Mouse (Mus musculus) CH12.LX (cell line): Measurements from ENCODE around the gene Gm8439. TPM values are rescaled to one million over a fixed set of nuclear protein-coding genes. Genes with fewer than 3 reads are reported as not detected.

Experiments used
- DNase-seq: peaks from one replicate; pipeline ENCODE4 v3.0.0-alpha.2; 2013; ENCODE audit errors: extremely low read depth
- H3K27ac ChIP-seq: 2 replicates; pipeline ENCODE4 v1.5.1; 2012; ENCODE audit warnings: low read depth, mild to moderate bottlenecking, control low read depth, moderate library complexity; ENCODE audit not compliant: insufficient read depth
- H3K27me3 ChIP-seq: replicated peaks from 2 replicates; pipeline ENCODE3; 2012; ENCODE audit warnings: inconsistent platforms
- H3K36me3 ChIP-seq, 2 experiments: replicated peaks in 1 of 2; 2 replicates each; pipeline versions ENCODE3 to v1.6.1; 2012; ENCODE audit warnings: inconsistent platforms in 1 of 2, low read length in 1 of 2, mild to moderate bottlenecking in 1 of 2, mixed read lengths in 1 of 2, moderate library complexity in 1 of 2; ENCODE audit not compliant: control insufficient read depth in 1 of 2, insufficient read depth in 1 of 2
- H3K4me1 ChIP-seq, 2 experiments: 2 replicates each; pipeline ENCODE4 v1.6.1; 2012; ENCODE audit warnings: inconsistent platforms in 1 of 2, moderate library complexity in 1 of 2; ENCODE audit not compliant: insufficient read depth in 2 of 2, control insufficient read depth in 1 of 2
- H3K4me2 ChIP-seq: 2 replicates; pipeline ENCODE4 v1.6.1; 2012; ENCODE audit warnings: low read depth, mild to moderate bottlenecking, control low read depth; ENCODE audit not compliant: poor library complexity, insufficient read depth, severe bottlenecking
- H3K4me3 ChIP-seq, 3 experiments: fragments of 150-350 bp in 1 of 3; sonication (generic) in 1 of 3; replicated peaks in 1 of 3; 2 replicates each; pipeline versions ENCODE3 to v1.5.1; 2011 to 2012; ENCODE audit warnings: low read depth in 2 of 3, low read length in 2 of 3, mild to moderate bottlenecking in 2 of 3, moderate library complexity in 2 of 3, control low read depth in 1 of 3, improper control_type of control experiment in 1 of 3, inconsistent platforms in 1 of 3, mixed read lengths in 1 of 3; ENCODE audit not compliant: poor library complexity in 1 of 3
- H3K79me2 ChIP-seq: replicated peaks from 2 replicates; pipeline ENCODE4 v1.6.1; 2012; ENCODE audit warnings: mild to moderate bottlenecking, moderate library complexity; ENCODE audit not compliant: control insufficient read depth, poor library complexity, insufficient read depth, severe bottlenecking; ENCODE audit errors: extremely low read depth
- H3K9ac ChIP-seq: 2 replicates; pipeline ENCODE4 v1.6.1; 2012; ENCODE audit warnings: low read depth, mild to moderate bottlenecking, control low read depth, moderate library complexity; ENCODE audit not compliant: insufficient read depth
- H3K9me3 ChIP-seq: replicated peaks from 2 replicates; pipeline ENCODE3; 2012; ENCODE audit warnings: low read length, inconsistent platforms, mixed read lengths
- BHLHE40 ChIP-seq: IDR thresholded peaks from 2 replicates; pipeline ENCODE4 v1.6.1; 2011; ENCODE audit warnings: mild to moderate bottlenecking, low read depth, low read length, improper control_type of control experiment
- CHD1 ChIP-seq: IDR thresholded peaks from 2 replicates; pipeline ENCODE4 v1.6.1; 2012; ENCODE audit warnings: low read depth, low read length, improper control_type of control experiment, inconsistent platforms
- CHD2 ChIP-seq: IDR thresholded peaks from 2 replicates; pipeline ENCODE4 v1.6.1; 2011; ENCODE audit warnings: low read length, improper control_type of control experiment
- CTCF ChIP-seq, 2 experiments: IDR thresholded peaks in 1 of 2; conservative IDR thresholded peaks in 1 of 2; 2 replicates each; pipeline ENCODE4 v1.5.1; 2011 to 2012; ENCODE audit warnings: low read depth in 2 of 2, low read length in 2 of 2, improper control_type of control experiment in 1 of 2, inconsistent platforms in 1 of 2, mild to moderate bottlenecking in 1 of 2, moderate library complexity in 1 of 2
- E2F4 ChIP-seq: IDR thresholded peaks from 2 replicates; pipeline ENCODE4 v1.6.1; 2011; ENCODE audit warnings: low read depth, low read length, improper control_type of control experiment; ENCODE audit not compliant: insufficient replicate concordance
- ELF1 ChIP-seq: IDR thresholded peaks from 2 replicates; pipeline ENCODE4 v1.6.1; 2014; ENCODE audit warnings: low read depth, mild to moderate bottlenecking, inconsistent platforms, low read length, improper control_type of control experiment
- EP300 ChIP-seq: IDR thresholded peaks from 2 replicates; pipeline ENCODE4 v1.6.1; 2011; ENCODE audit warnings: low read length, improper control_type of control experiment
- ETS1 ChIP-seq: conservative IDR thresholded peaks from 2 replicates; pipeline ENCODE4 v1.6.1; 2012; ENCODE audit warnings: low read depth, mild to moderate bottlenecking, inconsistent platforms, low read length, improper control_type of control experiment, moderate library complexity
- GABPA ChIP-seq: IDR thresholded peaks from 2 replicates; pipeline ENCODE4 v1.6.1; 2012; ENCODE audit warnings: low read depth, low read length, improper control_type of control experiment, inconsistent platforms; ENCODE audit not compliant: insufficient replicate concordance
- HCFC1 ChIP-seq: IDR thresholded peaks from 2 replicates; pipeline ENCODE4 v1.6.1; 2012; ENCODE audit warnings: low read depth, mild to moderate bottlenecking, inconsistent platforms, low read length, improper control_type of control experiment
- IRF4 ChIP-seq: IDR thresholded peaks from 2 replicates; pipeline ENCODE4 v1.6.1; 2014; ENCODE audit warnings: low read depth, mild to moderate bottlenecking, inconsistent platforms, low read length, improper control_type of control experiment
- JUN ChIP-seq: IDR thresholded peaks from 2 replicates; pipeline ENCODE4 v1.6.1; 2011; ENCODE audit warnings: low read depth, mild to moderate bottlenecking, low read length, improper control_type of control experiment, moderate library complexity; ENCODE audit not compliant: insufficient read depth
- JUND ChIP-seq: conservative IDR thresholded peaks from 2 replicates; pipeline ENCODE4 v1.6.1; 2011; ENCODE audit warnings: low read depth, low read length, improper control_type of control experiment
- KAT2A ChIP-seq: IDR thresholded peaks from 2 replicates; pipeline ENCODE4 v1.6.1; 2012; ENCODE audit warnings: low read length, improper control_type of control experiment, inconsistent platforms; ENCODE audit not compliant: insufficient replicate concordance
- MAFK ChIP-seq: IDR thresholded peaks from 2 replicates; pipeline ENCODE4 v1.6.1; 2011; ENCODE audit warnings: low read length, improper control_type of control experiment; ENCODE audit not compliant: insufficient replicate concordance
- MAX ChIP-seq: IDR thresholded peaks from 2 replicates; pipeline ENCODE4 v1.6.1; 2011; ENCODE audit warnings: low read length, improper control_type of control experiment
- MAZ ChIP-seq: IDR thresholded peaks from 2 replicates; pipeline ENCODE4 v1.6.1; 2012; ENCODE audit warnings: low read depth, mild to moderate bottlenecking, inconsistent platforms, low read length, improper control_type of control experiment, moderate library complexity
- MEF2A ChIP-seq: IDR thresholded peaks from 2 replicates; pipeline ENCODE4 v1.6.1; 2014; ENCODE audit warnings: low read depth, mild to moderate bottlenecking, inconsistent platforms, low read length, improper control_type of control experiment, borderline replicate concordance
- MXI1 ChIP-seq: IDR thresholded peaks from 2 replicates; pipeline ENCODE4 v1.6.1; 2011; ENCODE audit warnings: mild to moderate bottlenecking, low read depth, low read length, improper control_type of control experiment
- MYC ChIP-seq: IDR thresholded peaks from 2 replicates; pipeline ENCODE4 v1.6.1; 2011; ENCODE audit warnings: low read depth, mild to moderate bottlenecking, improper control_type of control experiment, low read length
- NELFE ChIP-seq: IDR thresholded peaks from 2 replicates; pipeline ENCODE4 v1.6.1; 2011; ENCODE audit warnings: low read depth, low read length, improper control_type of control experiment
- NRF1 ChIP-seq: IDR thresholded peaks from 2 replicates; pipeline ENCODE4 v1.6.1; 2014; ENCODE audit warnings: low read depth, mild to moderate bottlenecking, inconsistent platforms, low read length, improper control_type of control experiment, moderate library complexity
- PAX5 ChIP-seq: IDR thresholded peaks from 2 replicates; pipeline ENCODE4 v1.6.1; 2012; ENCODE audit warnings: low read length, inconsistent platforms, mixed read lengths
- POLR2A ChIP-seq: IDR thresholded peaks from 2 replicates; pipeline ENCODE4 v1.6.1; 2011; ENCODE audit warnings: low read depth, mild to moderate bottlenecking, improper control_type of control experiment, low read length
- POLR2AphosphoS2 ChIP-seq: IDR thresholded peaks from 2 replicates; pipeline ENCODE4 v1.6.1; 2011; ENCODE audit warnings: low read depth, low read length, improper control_type of control experiment
- RAD21 ChIP-seq: IDR thresholded peaks from 2 replicates; pipeline ENCODE4 v1.6.1; 2011; ENCODE audit warnings: low read depth, mild to moderate bottlenecking, low read length, improper control_type of control experiment, moderate library complexity
- RCOR1 ChIP-seq: conservative IDR thresholded peaks from 2 replicates; pipeline ENCODE4 v1.6.1; 2012; ENCODE audit warnings: low read depth, mild to moderate bottlenecking, inconsistent platforms, low read length, improper control_type of control experiment
- SIN3A ChIP-seq: IDR thresholded peaks from 2 replicates; pipeline ENCODE4 v1.6.1; 2012; ENCODE audit warnings: low read length, improper control_type of control experiment, inconsistent platforms
- SMC3 ChIP-seq: IDR thresholded peaks from 2 replicates; pipeline ENCODE4 v1.6.1; 2011; ENCODE audit warnings: low read depth, low read length, improper control_type of control experiment
- TBP ChIP-seq: conservative IDR thresholded peaks from 2 replicates; pipeline ENCODE4 v1.6.1; 2011; ENCODE audit warnings: low read depth, low read length, improper control_type of control experiment
- TCF12 ChIP-seq: IDR thresholded peaks from 2 replicates; pipeline ENCODE4 v1.6.1; 2014; ENCODE audit warnings: low read depth, mild to moderate bottlenecking, inconsistent platforms, low read length, improper control_type of control experiment
- UBTF ChIP-seq: IDR thresholded peaks from 2 replicates; pipeline ENCODE4 v1.6.1; 2012; ENCODE audit warnings: low read depth, mild to moderate bottlenecking, inconsistent platforms, low read length, improper control_type of control experiment, moderate library complexity
- USF1 ChIP-seq: IDR thresholded peaks from 2 replicates; pipeline ENCODE4 v1.6.1; 2014; ENCODE audit warnings: low read depth, mild to moderate bottlenecking, inconsistent platforms, low read length, improper control_type of control experiment
- USF2 ChIP-seq: conservative IDR thresholded peaks from 2 replicates; pipeline ENCODE4 v1.6.1; 2011; ENCODE audit warnings: low read depth, low read length, improper control_type of control experiment
- ZC3H11A ChIP-seq: IDR thresholded peaks from 2 replicates; pipeline ENCODE4 v1.6.1; 2012; ENCODE audit warnings: low read depth, mild to moderate bottlenecking, inconsistent platforms, low read length, improper control_type of control experiment
- ZKSCAN1 ChIP-seq: IDR thresholded peaks from 2 replicates; pipeline ENCODE4 v1.6.1; 2012; ENCODE audit warnings: low read depth, inconsistent platforms, low read length, improper control_type of control experiment, borderline replicate concordance
- ZMIZ1 ChIP-seq: IDR thresholded peaks from 2 replicates; pipeline ENCODE4 v1.6.1; 2012; ENCODE audit warnings: low read depth, mild to moderate bottlenecking, inconsistent platforms, low read length, improper control_type of control experiment
- ZNF384 ChIP-seq: IDR thresholded peaks from 2 replicates; pipeline ENCODE4 v1.6.1; 2012; ENCODE audit warnings: low read depth, low read length, improper control_type of control experiment, inconsistent platforms
- dilution Hi-C: fragments of 300-500 bp; cut with MboI; formaldehyde crosslinking; loops from 2 replicates; pipeline ENCODE4 v1.14.3; 2020; ENCODE audit warnings: low sequenced_read_pairs; ENCODE audit not compliant: extremely low pct_unique_long_range_greater_than_20kb, extremely low pct_ligation_motif_present
- in situ Hi-C: fragments of 300-500 bp; cut with MboI; formaldehyde crosslinking; loops from 3 replicates; pipeline ENCODE4 v1.14.3; 2019; ENCODE audit warnings: low sequenced_read_pairs, low pct_ligation_motif_present, low pct_unique_long_range_greater_than_20kb, mixed read lengths
- polyA plus RNA-seq: library from polyadenylated mRNA; unstranded; fragments of >175 nt; gene quantifications from 2 replicates; pipeline ENCODE4 v1.2.1, GENCODE M21; 2012; ENCODE audit warnings: low read depth; ENCODE audit not compliant: insufficient read length
- total RNA-seq, 2 experiments: library from RNA; depleted of rRNA; stranded (reverse); fragments of 300-350 nt in 1 of 2; fragments of >200 nt in 1 of 2; gene quantifications; 2 replicates each; pipeline ENCODE4 v1.2.3; 2012 to 2014

The Gm8439 gene
- total and polyA plus RNA-seq, 3 experiments = not detected

- dilution Hi-C loops (no loop called here), in situ Hi-C loops (loop anchor here (5.0 to 25.0 kb wide), 2 partner anchors 92 to 272 kb away; partner anchors contain the start of gene Rims3)
- Histone ChIP-seq H3K27ac (no peak overlapping the region), H3K4me2 (peak overlapping the region; percentile 69), H3K4me1 (peaks cover 6 to 30% of the 10 kb centered on the region in 2 experiments), H3K9me3 (no peaks in the 10 kb centered on the region), H3K4me3 (peak overlapping the region in 1 of 3 experiments; percentile 34), H3K9ac (no peak overlapping the region), H3K79me2 (no peaks in the 10 kb centered on the region), H3K36me3 (no peaks in the 10 kb centered on the region), H3K27me3 (peaks cover 22% of the 10 kb centered on the region)
- DNase-seq = peak; percentile 83
- TF ChIP-seq ELF1 = peak; percentile 96
- TF ChIP-seq JUN = no peak
- 0 out of 2 replicates have a peak, but pooled peaks have one; percentile 21 for TF ChIP-seq MYC
- no peak for TF ChIP-seq USF2
- 0 out of 2 replicates have a peak, but pooled peaks have one; percentile 31 for TF ChIP-seq MXI1
- TF ChIP-seq JUND = no peak
- no peak for TF ChIP-seq SIN3A
- TF ChIP-seq KAT2A = no peak
- TF ChIP-seq MEF2A = no peak
- no peak; the same call in 1 of the 2 replicates for TF ChIP-seq IRF4
- no peak for TF ChIP-seq RCOR1
- TF ChIP-seq ZNF384 = no peak
- no peak for TF ChIP-seq ETS1
- TF ChIP-seq MAX = no peak
- no peak for TF ChIP-seq E2F4
- TF ChIP-seq UBTF = no peak
- TF ChIP-seq GABPA = no peak
- TF ChIP-seq BHLHE40 = 0 out of 2 replicates have a peak, but pooled peaks have one; percentile 29
- TF ChIP-seq USF1 = no peak
- no peak for TF ChIP-seq MAZ
- TF ChIP-seq TCF12 = 0 out of 2 replicates have a peak, but pooled peaks have one; percentile 33
- TF ChIP-seq NRF1 = no peak
- peak; percentile 97 for TF ChIP-seq RAD21
- no peak for TF ChIP-seq ZMIZ1
- TF ChIP-seq HCFC1 = 0 out of 2 replicates have a peak, but pooled peaks have one; percentile 27
- TF ChIP-seq NELFE = peak; percentile 20; the same call in 1 of the 2 replicates
- no peak for TF ChIP-seq TBP
- no peak for TF ChIP-seq PAX5
- TF ChIP-seq POLR2A = no peak
- TF ChIP-seq POLR2AphosphoS2 = no peak
- no peak for TF ChIP-seq EP300
- no peak for TF ChIP-seq MAFK
- no peak for TF ChIP-seq CHD1
- peak; percentile 78 to 94 for TF ChIP-seq CTCF (conservative IDR thresholded peaks at IDR 0.05 in 1 of 2, IDR thresholded peaks at IDR 0.05 in 1 of 2; ENCODE audit: low read depth in 2 of 2, low read length in 2 of 2)
- no peak for TF ChIP-seq CHD2
- 0 out of 2 replicates have a peak, but pooled peaks have one; percentile 9 for TF ChIP-seq ZC3H11A
- no peak for TF ChIP-seq ZKSCAN1
- peak; percentile 92 for TF ChIP-seq SMC3
Observed at GRCm38 (mm10) chr4:120589815-120590422, 1.4 kb downstream of the Gm8439 start.
